Mouse (Mus musculus): ENCODE measurements around the gene Gm3642.
"Not testable (repeated sequence)": the region's sequence is repeated elsewhere in the genome, so short reads cannot be mapped to it uniquely, and the experiment has no call there.

DNA sequence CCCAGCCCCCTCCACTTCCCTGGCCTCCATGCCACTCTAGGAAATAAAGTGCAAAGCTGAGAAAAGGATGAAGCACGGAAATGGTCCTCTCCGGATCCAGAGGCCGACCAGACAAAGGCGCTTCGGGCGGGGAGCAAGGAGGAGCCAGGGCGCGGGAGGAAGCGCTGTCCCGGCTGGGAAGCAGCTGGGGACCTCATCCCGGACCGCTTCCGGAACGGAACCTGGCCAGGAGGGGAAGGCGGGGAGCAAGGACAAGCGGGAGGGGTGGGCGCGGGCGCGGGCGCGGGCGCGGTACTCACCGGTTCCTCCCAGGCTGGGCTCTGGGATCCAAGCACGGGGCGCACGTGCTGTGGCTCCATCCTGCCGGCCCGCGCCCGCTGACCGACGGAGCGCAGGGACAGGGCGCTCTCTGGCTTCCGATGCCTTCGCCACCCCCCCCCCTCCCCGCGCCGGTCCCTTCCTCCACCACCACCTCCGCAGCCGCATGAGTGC lies 49.5 kb upstream of the Gm3642 start, which contains the start of gene Gm3667:
- TF ChIP-seq CTCF (IDR thresholded peaks at IDR 0.05; ENCODE audit: control insufficient read depth, insufficient read depth, low read length); POLR2A (IDR thresholded peaks at IDR 0.05; ENCODE audit: borderline replicate concordance, control insufficient read depth, low read depth, low read length): not testable (repeated sequence)
